Comparison of ENCODE assay signal across 8 mouse cellular contexts in the genomic region with DNA sequence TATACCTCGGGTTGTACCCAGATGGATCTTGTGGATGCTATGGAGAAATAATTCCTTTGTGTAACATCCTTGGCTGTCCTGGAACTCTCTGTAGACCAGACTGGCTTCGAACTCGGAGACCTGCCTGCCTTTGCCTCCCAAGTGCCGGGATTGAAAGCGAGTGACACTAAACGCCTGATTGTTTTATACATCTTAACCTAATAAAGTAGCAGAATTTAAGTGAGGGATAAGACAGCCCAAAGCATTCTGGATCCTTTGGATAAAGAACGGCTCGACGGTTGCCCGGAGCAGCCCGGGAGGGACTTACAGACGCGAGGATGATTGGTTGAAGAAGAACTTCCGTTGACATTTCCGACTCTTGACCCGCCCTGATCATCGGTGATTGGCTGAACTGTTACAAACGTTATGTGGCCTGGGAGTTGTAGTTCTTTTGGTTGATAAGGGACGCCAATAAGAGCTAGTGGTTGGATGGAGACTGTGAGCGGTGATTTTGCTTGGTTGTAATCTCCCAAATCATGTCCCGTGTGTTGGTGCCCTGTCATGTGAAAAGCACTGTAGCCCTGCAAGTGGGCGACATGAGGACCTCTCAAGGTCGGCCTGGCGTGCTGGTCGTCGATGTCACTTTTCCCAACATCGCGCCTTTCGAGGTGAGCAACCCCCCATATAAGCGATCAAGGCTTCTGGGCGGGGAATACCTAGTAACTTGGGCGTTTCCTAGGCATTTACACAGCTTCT. TPM values are rescaled to one million over a fixed set of nuclear protein-coding genes. Genes with fewer than 3 reads are reported as not detected.
DNase-seq lines count a peak whose midpoint lies in the region; ATAC-seq lines count a peak whose summit lies in the region.

A gene (plus strand): TSS at position 414 of the 735 bp plus-strand sequence.

- H3K9ac ChIP-seq in hindbrain, embryonic 11.5 days (ENCODE audit: low read depth, low read length): peak within 1 kb of the TSS; percentile 61

- under 1% methylated on average over 32 of the region's 32 CpGs for WGBS in hindbrain, embryonic 11.5 days

- 0 out of 2 replicates have a peak, but pooled peaks cover 2% of the 10 kb centered on the region for H3K4me1 ChIP-seq in hindbrain, embryonic 11.5 days (replicated peaks; ENCODE audit: control insufficient read depth, insufficient read depth, low read length)

- H3K9me3 ChIP-seq in hindbrain, embryonic 11.5 days (ENCODE audit: control insufficient read depth, low read length): no peaks in the 10 kb centered on the region

- peak; percentile 97 for ATAC-seq in hindbrain, embryonic 11.5 days (ENCODE audit: low FRiP score)

- no peaks in the 10 kb centered on the region for H3K36me3 ChIP-seq in hindbrain, embryonic 11.5 days (ENCODE audit: control insufficient read depth, insufficient read depth, low read length)

- peak; percentile 93 for DNase-seq in Muller cell, postnatal 12 days (ENCODE audit: inconsistent ontology term)
- DNase-seq in cerebellum, adult 9-11 months: peak; percentile 95
- peak; percentile 97 to 98 for DNase-seq in frontal cortex, adult 2 months (ENCODE audit: extremely low spot score in 1 of 2, low spot score in 1 of 2)
- peak; percentile 91 for DNase-seq in hindbrain, embryonic 11.5 days (ENCODE audit: low spot score)
- peak; percentile 84 to 90 for DNase-seq in layer of hippocampus, postnatal 10 days (ENCODE audit: low spot score in 2 of 2)
- DNase-seq in lung, postnatal 10 days: peak; percentile 97
- peak; percentile 83 for DNase-seq in ovary, postnatal 36 days (ENCODE audit: low spot score)
- DNase-seq in thymus, postnatal 25 days: peak; percentile 87

- no peaks in the 10 kb centered on the region for H3K27me3 ChIP-seq in hindbrain, embryonic 11.5 days (ENCODE audit: control insufficient read depth, insufficient read depth, low read length)

- H3K4me2 ChIP-seq in hindbrain, embryonic 11.5 days (replicated peaks; ENCODE audit: low read depth, low read length): peak within 1 kb of the TSS; percentile 43

- peak within 1 kb of the TSS; percentile 73 for H3K27ac ChIP-seq in hindbrain, embryonic 11.5 days (ENCODE audit: low read depth, low read length)

- peak within 1 kb of the TSS; percentile 46 for H3K4me3 ChIP-seq in hindbrain, embryonic 11.5 days (ENCODE audit: low read depth, low read length)

RNA-seq across cellular contexts. Expression of the gene that starts here (rescaled TPM):
- 85.9 and 110 TPM in 2 replicates for polyA plus RNA-seq in frontal cortex, adult 2 months (2012; rRNA removed)
- 64.5 and 66.4 TPM in 2 replicates for polyA plus RNA-seq in hindbrain, embryonic 11.5 days (2014; fragmentation: Nextera tagmentation; extraction: Ambion mirVana)
- total RNA-seq in layer of hippocampus, postnatal 10 days (2021): 10 to 100 TPM; 86.6 to 92.6 TPM

Comparison
In these comparisons a context has a peak if more than half of its experiments do, and no peak if none do; other contexts are left out.
1. Peak in every context shown above with its lines: DNase-seq, ATAC-seq, H3K4me3 ChIP-seq and H3K27ac ChIP-seq.